Comparison of ENCODE assay signal across 14 mouse cellular contexts in genomic region chr3:17790816-17791215, GRCm38 (mm10).
DNase-seq lines count a peak whose midpoint lies in the region; ATAC-seq lines count a peak whose summit lies in the region.
"Had no signal": no experiment of that assay in that cellular context is flagged by ENCODE, and none has a peak within 500 bp of the region (broad histone marks: within the 10 kb centered on the region; RNA-seq: fewer than 3 reads in every experiment).

No protein-coding gene starts in this region.

- H3K9ac ChIP-seq in neural tube, embryonic 11.5 days (ENCODE audit: low read length), result peak overlapping the region; percentile 99
- H3K9ac ChIP-seq in forebrain, embryonic 13.5 days, result peak overlapping the region; percentile 99
- H3K9ac ChIP-seq in midbrain, embryonic 11.5 days (ENCODE audit: low read length), result peak overlapping the region; percentile 100
- H3K9ac ChIP-seq: embryonic facial prominence, embryonic 15.5 days; stomach, embryonic 15.5 days had no signal

- H3K4me3 ChIP-seq in neural tube, embryonic 11.5 days (ENCODE audit: low read depth, low read length), result peak overlapping the region; percentile 74
- peak overlapping the region; percentile 75 for H3K4me3 ChIP-seq in forebrain, embryonic 13.5 days
- H3K4me3 ChIP-seq in midbrain, embryonic 11.5 days (ENCODE audit: low read depth, low read length), result peak overlapping the region; percentile 48
- H3K4me3 ChIP-seq: embryonic facial prominence, embryonic 15.5 days; stomach, embryonic 15.5 days had no signal

- H3K4me2 ChIP-seq in neural tube, embryonic 11.5 days (ENCODE audit: low read depth), result peak overlapping the region; percentile 19
- peak overlapping the region; percentile 96 for H3K4me2 ChIP-seq in forebrain, embryonic 13.5 days
- peak overlapping the region; percentile 53 for H3K4me2 ChIP-seq in midbrain, embryonic 11.5 days
- H3K4me2 ChIP-seq: embryonic facial prominence, embryonic 15.5 days; stomach, embryonic 15.5 days had no signal

- H3K27me3 ChIP-seq in neural tube, embryonic 11.5 days (ENCODE audit: control insufficient read depth, insufficient read depth, low read length), result peaks cover 6% of the 10 kb centered on the region
- H3K27me3 ChIP-seq in forebrain, embryonic 13.5 days, result no peaks in the 10 kb centered on the region
- no peaks in the 10 kb centered on the region for H3K27me3 ChIP-seq in midbrain, embryonic 11.5 days (ENCODE audit: control insufficient read depth, insufficient read depth, low read length)
- H3K27me3 ChIP-seq: CH12.LX had no signal

- H3K27ac ChIP-seq in neural tube, embryonic 11.5 days (ENCODE audit: low read depth, low read length), result peak overlapping the region; percentile 100
- peak overlapping the region; percentile 99 for H3K27ac ChIP-seq in forebrain, embryonic 13.5 days
- peak overlapping the region; percentile 100 for H3K27ac ChIP-seq in midbrain, embryonic 11.5 days (ENCODE audit: low read depth, low read length)
- H3K27ac ChIP-seq: embryonic facial prominence, embryonic 15.5 days; stomach, embryonic 15.5 days had no signal

- 3% methylated on average over 12 of the region's 12 CpGs for WGBS in neural tube, embryonic 11.5 days
- under 1% methylated on average over 12 of the region's 12 CpGs for WGBS in forebrain, embryonic 13.5 days
- WGBS in midbrain, embryonic 11.5 days, result under 1% methylated on average over 12 of the region's 12 CpGs

- H3K9me3 ChIP-seq in neural tube, embryonic 11.5 days (ENCODE audit: control insufficient read depth, low read length), result no peaks in the 10 kb centered on the region
- H3K9me3 ChIP-seq in forebrain, embryonic 13.5 days (replicated peaks), result no peaks in the 10 kb centered on the region
- no peaks in the 10 kb centered on the region for H3K9me3 ChIP-seq in midbrain, embryonic 11.5 days (ENCODE audit: control insufficient read depth, low read length)
- H3K9me3 ChIP-seq: embryonic facial prominence, embryonic 15.5 days; stomach, embryonic 15.5 days had no signal

- 0 out of 2 replicates have a peak, but pooled peaks cover 4% of the 10 kb centered on the region for H3K4me1 ChIP-seq in neural tube, embryonic 11.5 days (ENCODE audit: control insufficient read depth, insufficient read depth, low read length)
- H3K4me1 ChIP-seq in forebrain, embryonic 13.5 days, result peaks cover 45% of the 10 kb centered on the region
- H3K4me1 ChIP-seq in midbrain, embryonic 11.5 days (ENCODE audit: control insufficient read depth, insufficient read depth, low read length), result peaks cover 15% of the 10 kb centered on the region

- DNase-seq in neural tube, embryonic 11.5 days (ENCODE audit: low spot score), result peak; percentile 49
- DNase-seq in neural tube, embryonic 10.5 days (ENCODE audit: extremely low spot score, low spot score), result no peak
- peak; percentile 96 for DNase-seq in midbrain, embryonic 11.5 days (ENCODE audit: low spot score, missing footprints)
- DNase-seq in urinary bladder, postnatal 36 days (ENCODE audit: low spot score in 2 of 2), result no peak
- DNase-seq in urinary bladder, postnatal 25 days (ENCODE audit: low spot score), result no peak
- no peak for DNase-seq in layer of hippocampus, adult 9-10 months (ENCODE audit: low spot score)
- no peak for DNase-seq in left cerebral cortex, postnatal 25 days (ENCODE audit: low spot score in 2 of 2)
- DNase-seq: gastrocnemius, postnatal 36 days; heart, postnatal 14 days; kidney, postnatal 14 days had no signal

- ATAC-seq in neural tube, embryonic 11.5 days (ENCODE audit: insufficient read depth, low FRiP score, low TSS enrichment), result no peak
- no peak for ATAC-seq in forebrain, embryonic 13.5 days
- no peak for ATAC-seq in midbrain, embryonic 11.5 days (ENCODE audit: low FRiP score)

- intact Hi-C loops in left cerebral cortex, postnatal 25 days (cut with DNase I), result loop anchor here (2.0 to 10.0 kb wide), 3 partner anchors 460 to 1256 kb away; no protein-coding TSS in a partner anchor

- peaks cover 3% of the 10 kb centered on the region for H3K36me3 ChIP-seq in neural tube, embryonic 11.5 days (ENCODE audit: control insufficient read depth, insufficient read depth, low read length)
- peaks cover 14% of the 10 kb centered on the region for H3K36me3 ChIP-seq in forebrain, embryonic 13.5 days (ENCODE audit: poor library complexity, severe bottlenecking)
- peaks cover 9% of the 10 kb centered on the region; the same call in 1 of the 2 replicates for H3K36me3 ChIP-seq in midbrain, embryonic 11.5 days (ENCODE audit: control insufficient read depth, insufficient read depth, low read length)
- H3K36me3 ChIP-seq: embryonic facial prominence, embryonic 15.5 days; stomach, embryonic 15.5 days had no signal

Comparison
In these comparisons a context has a peak if more than half of its experiments do, and no peak if none do; other contexts are left out.
1. DNase-seq: peak in neural tube, embryonic 11.5 days (single experiment) and midbrain, embryonic 11.5 days (single experiment); none in neural tube, embryonic 10.5 days (single experiment), urinary bladder, postnatal 36 days (0 of 2), urinary bladder, postnatal 25 days (single experiment), layer of hippocampus, adult 9-10 months (single experiment) and left cerebral cortex, postnatal 25 days (0 of 2).
2. H3K4me2 ChIP-seq: peak in every context shown above with its lines; median percentile 96 in forebrain, embryonic 13.5 days; 53 in midbrain, embryonic 11.5 days; 19 in neural tube, embryonic 11.5 days.
3. Peak in every context shown above with its lines, with median percentiles within 50 percentile points of each other: H3K27ac ChIP-seq, H3K4me3 ChIP-seq and H3K9ac ChIP-seq.